Mouse (Mus musculus): ENCODE measurements around the gene Raf1.

- TF ChIP-seq CTCF (IDR thresholded peaks at IDR 0.05; ENCODE audit: low read depth) (no peak), EP300 (IDR thresholded peaks at IDR 0.05; ENCODE audit: low read depth) (no peak)
These were observed 55.5 kb downstream of the Raf1 start for GRCm38 (mm10) chr6:115620942-115621341.

Measured in liver, postnatal 0 days (tissue).